Mouse (Mus musculus) heart, postnatal 0 days (tissue): ENCODE measurements around the gene Spry2. TPM values are rescaled to one million over a fixed set of nuclear protein-coding genes. Genes with fewer than 3 reads are reported as not detected.

ENCODE experiments used
- ATAC-seq: fragments of 200-750 bp; cut with Nextera tagmentation; 2 replicates; pipeline ENCODE4 v1.8.0; 2017; ENCODE audit warnings: low read depth, moderate number of reproducible peaks, moderate library complexity; ENCODE audit not compliant: insufficient read depth
- DNase-seq: peaks from one replicate; pipeline ENCODE4 v3.0.0-alpha.2; 2016; ENCODE audit warnings: low spot score
- H3K27ac ChIP-seq: fragments of 300-500 bp; sonication (generic); 2 replicates; pipeline ENCODE4 v1.5.1; 2014; ENCODE audit warnings: low read depth, mild to moderate bottlenecking
- H3K27me3 ChIP-seq: fragments of 300-500 bp; sonication (generic); 2 replicates; pipeline ENCODE4 v1.6.1; 2014; ENCODE audit warnings: low read length, mixed read lengths; ENCODE audit not compliant: control insufficient read depth, insufficient read depth
- H3K36me3 ChIP-seq: fragments of 300-500 bp; sonication (generic); replicated peaks from 2 replicates; pipeline ENCODE4 v1.6.1; 2014; ENCODE audit warnings: low read length, mixed read lengths; ENCODE audit not compliant: control insufficient read depth, insufficient read depth
- H3K4me1 ChIP-seq: fragments of 300-500 bp; sonication (generic); 2 replicates; pipeline ENCODE4 v1.6.1; 2014; ENCODE audit warnings: antibody characterized with exemption; ENCODE audit not compliant: control insufficient read depth, insufficient read depth
- H3K4me2 ChIP-seq: fragments of 300-500 bp; sonication (generic); 2 replicates; pipeline ENCODE4 v1.6.1; 2014; ENCODE audit warnings: low read depth, mild to moderate bottlenecking, low read length, moderate library complexity
- H3K4me3 ChIP-seq: fragments of 300-500 bp; sonication (generic); 2 replicates; pipeline ENCODE4 v1.5.1; 2014; ENCODE audit warnings: low read depth, low read length
- H3K9ac ChIP-seq: fragments of 300-500 bp; sonication (generic); replicated peaks from 2 replicates; pipeline ENCODE4 v1.6.1; 2014; ENCODE audit warnings: low read depth, low read length, mixed read lengths
- H3K9me3 ChIP-seq: fragments of 300-500 bp; sonication (generic); replicated peaks from 2 replicates; pipeline ENCODE4 v1.6.1; 2016; ENCODE audit warnings: low read length; ENCODE audit not compliant: control insufficient read depth
- CTCF ChIP-seq: IDR thresholded peaks from 2 replicates; pipeline ENCODE4 v1.5.1; 2016; ENCODE audit warnings: antibody characterized with exemption, control low read depth, low read depth
- EP300 ChIP-seq: IDR thresholded peaks from 2 replicates; pipeline ENCODE4 v1.6.1; 2016; ENCODE audit warnings: antibody characterized with exemption, low read depth
- WGBS: fragments of 180-500 bp; shearing (Covaris S2); extraction: QIAGEN DNeasy Blood & Tissue Kit; methylation state at CpG from one replicate; pipeline ENCODE4 v1.1.7; 2014; 5-methylcytosine and 5-hydroxymethylcytosine counted together
- polyA plus RNA-seq: library from polyadenylated mRNA; unstranded; fragments of >200 nt; fragmentation: Nextera tagmentation; extraction: Ambion mirVana; gene quantifications from 2 replicates; pipeline ENCODE4 v1.2.1, GENCODE M21; 2015
- total RNA-seq: library from RNA; depleted of rRNA; stranded (reverse); fragments of >200 nt; gene quantifications from 2 replicates; pipeline ENCODE4 v1.2.3, GENCODE M21; 2014; ENCODE audit warnings: low replicate concordance

Gene Spry2
- total and polyA plus RNA-seq, 2 experiments from 2014 or later: 30.3 to 73.9 TPM

DNA sequence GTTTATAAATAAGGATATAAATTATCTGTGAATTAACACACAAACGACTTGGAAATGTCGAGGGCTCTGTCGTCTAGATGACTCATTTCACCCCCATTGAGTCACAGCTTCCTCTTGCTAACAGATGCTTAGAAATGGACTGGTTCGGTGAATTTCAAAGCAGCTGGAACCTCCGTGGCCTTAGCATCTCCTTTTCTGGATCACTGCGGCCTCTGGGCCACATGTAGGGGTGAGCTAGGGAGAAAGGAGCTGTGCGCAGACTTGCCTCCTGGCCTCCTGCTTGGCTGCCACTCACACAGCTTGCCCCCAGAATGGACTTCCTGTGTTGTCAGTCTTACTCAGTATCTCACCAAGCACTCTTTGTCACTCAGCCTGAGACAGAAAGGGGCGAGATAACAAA, 26.3 kb upstream of the Spry2 start:
- H3K4me3 ChIP-seq: no peak overlapping the region
- no peak overlapping the region for H3K4me2 ChIP-seq
- H3K27me3 ChIP-seq: no peaks in the 10 kb centered on the region
- no peaks in the 10 kb centered on the region for H3K9me3 ChIP-seq
- 0 out of 2 replicates have a peak overlapping the region, but pooled peaks have one; percentile 14 for H3K27ac ChIP-seq
- no peaks in the 10 kb centered on the region; the same call in 1 of the 2 replicates for H3K4me1 ChIP-seq
- WGBS: 14% methylated on average over 8 of the region's 8 CpGs
- TF ChIP-seq CTCF: no peak
- no peak for TF ChIP-seq EP300
- no peaks in the 10 kb centered on the region for H3K36me3 ChIP-seq
- DNase-seq: peak; percentile 9
- no peak for ATAC-seq
- no peak overlapping the region for H3K9ac ChIP-seq

DNA sequence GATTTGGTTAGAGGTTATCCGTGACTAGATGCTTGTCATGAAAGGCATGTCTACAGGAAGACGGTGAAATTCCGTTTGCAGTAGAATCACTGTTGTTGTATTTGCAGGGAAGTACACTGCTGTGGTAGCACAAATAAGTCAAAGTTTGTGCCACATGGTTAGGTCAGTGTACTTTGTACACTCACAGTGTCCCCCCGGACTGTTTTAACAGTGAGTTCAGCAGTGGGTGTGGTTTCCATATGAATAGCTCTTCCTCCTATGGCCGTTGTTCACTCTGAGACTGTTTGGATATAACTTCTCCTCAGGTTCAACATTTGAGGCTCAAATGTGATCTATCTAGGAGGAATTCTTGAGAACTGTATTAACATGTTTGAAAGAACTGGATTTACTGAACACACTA, 25.8 kb upstream of the Spry2 start:
- H3K27ac ChIP-seq: peak overlapping the region; percentile 25; the same call in 1 of the 2 replicates
- ATAC-seq: no peak

DNA sequence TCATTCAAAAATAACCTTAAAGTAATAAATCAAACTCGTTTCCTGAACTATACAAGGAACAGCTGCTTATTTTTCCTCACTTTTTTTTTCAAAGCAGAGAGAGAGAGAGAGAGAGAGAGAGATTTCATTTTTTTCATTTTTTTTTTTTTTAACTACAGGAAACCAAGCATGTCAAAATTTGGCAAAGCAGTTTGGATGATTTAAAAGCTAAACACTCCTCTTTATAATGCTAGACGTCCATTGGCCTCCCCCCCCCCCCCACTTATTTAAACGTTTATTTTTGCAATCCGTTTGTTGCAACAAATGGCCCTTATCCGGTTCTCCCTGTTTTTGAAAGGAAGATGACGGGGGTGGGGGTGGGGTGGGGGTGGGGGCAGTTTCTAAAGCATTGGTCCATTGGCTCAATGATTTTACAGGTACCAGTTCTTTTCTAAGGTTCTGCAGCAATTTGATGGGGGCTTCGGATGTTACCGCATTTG, 24.6 kb upstream of the Spry2 start:
- Histone ChIP-seq H3K4me1 (no peaks in the 10 kb centered on the region; the same call in 1 of the 2 replicates), H3K36me3 (no peaks in the 10 kb centered on the region), H3K9ac (no peak overlapping the region), H3K4me2 (peak overlapping the region; percentile 26), H3K27me3 (no peaks in the 10 kb centered on the region), H3K4me3 (peak overlapping the region; percentile 2; the same call in 1 of the 2 replicates), H3K27ac (peak overlapping the region; percentile 33; the same call in 1 of the 2 replicates), H3K9me3 (no peaks in the 10 kb centered on the region)
- 24% methylated on average over 8 of the region's 8 CpGs for WGBS
- DNase-seq (peak; percentile 34), ATAC-seq (no peak)
- TF ChIP-seq EP300 (no peak), CTCF (no peak)

More for the DNA sequence above, 25.8 kb upstream of the Spry2 start:
- Histone ChIP-seq H3K9ac (no peak overlapping the region), H3K4me1 (no peaks in the 10 kb centered on the region; the same call in 1 of the 2 replicates), H3K9me3 (no peaks in the 10 kb centered on the region), H3K36me3 (no peaks in the 10 kb centered on the region), H3K27me3 (no peaks in the 10 kb centered on the region), H3K4me3 (no peak overlapping the region), H3K4me2 (no peak overlapping the region)
- no peak for DNase-seq
- 39% methylated on average over 5 of the region's 5 CpGs for WGBS
- TF ChIP-seq CTCF (no peak), EP300 (no peak)

DNA sequence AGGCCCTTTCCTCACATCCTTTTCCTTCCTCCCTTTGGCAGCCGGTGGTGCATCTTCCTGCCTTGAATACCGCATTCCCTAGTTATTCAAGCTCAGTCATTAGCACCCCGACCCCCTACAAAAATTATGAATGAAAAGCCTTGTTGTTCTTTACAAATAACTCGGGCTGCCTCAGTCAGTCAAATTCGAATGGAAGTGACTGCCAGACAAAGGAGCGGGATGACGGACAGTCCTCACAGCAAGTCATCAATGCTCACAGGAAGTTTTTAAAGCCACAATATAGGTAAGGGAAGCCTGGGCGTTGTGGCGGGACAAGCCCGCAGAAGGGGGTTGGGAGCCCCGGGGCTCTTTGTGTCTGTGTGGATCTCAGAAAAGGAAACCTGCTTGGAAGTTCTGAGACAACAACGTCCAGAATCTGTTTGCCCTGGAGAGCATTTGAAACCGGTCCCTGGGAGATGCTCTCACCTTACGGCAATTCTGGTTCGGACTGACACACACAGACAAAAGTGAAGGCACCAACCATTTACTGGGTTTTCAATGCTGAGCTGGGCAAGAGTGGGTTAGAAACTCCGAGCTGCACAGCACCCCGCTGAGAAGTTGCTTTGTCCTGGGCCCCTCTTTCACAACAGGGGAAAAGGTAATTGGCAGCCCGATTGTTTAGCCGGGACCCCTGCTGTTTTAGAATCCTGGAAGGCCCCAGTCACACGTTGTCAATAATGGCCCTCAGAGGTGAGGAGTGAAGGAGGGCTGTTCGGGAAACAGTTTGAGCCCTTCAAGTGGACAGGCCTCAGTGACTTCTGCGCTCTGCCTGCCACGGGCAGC, 24.0 kb upstream of the Spry2 start:
- Histone ChIP-seq H3K4me2 (peak overlapping the region; percentile 26), H3K4me1 (no peaks in the 10 kb centered on the region; the same call in 1 of the 2 replicates), H3K4me3 (peak overlapping the region; percentile 2; the same call in 1 of the 2 replicates), H3K27me3 (no peaks in the 10 kb centered on the region), H3K27ac (peak overlapping the region; percentile 33), H3K36me3 (no peaks in the 10 kb centered on the region), H3K9ac (no peak overlapping the region; the same call in 1 of the 2 replicates), H3K9me3 (no peaks in the 10 kb centered on the region)
- no peak for TF ChIP-seq CTCF
- TF ChIP-seq EP300: no peak
- no peak for DNase-seq
- no peak for ATAC-seq
- WGBS: 19% methylated on average over 23 of the region's 23 CpGs

DNA sequence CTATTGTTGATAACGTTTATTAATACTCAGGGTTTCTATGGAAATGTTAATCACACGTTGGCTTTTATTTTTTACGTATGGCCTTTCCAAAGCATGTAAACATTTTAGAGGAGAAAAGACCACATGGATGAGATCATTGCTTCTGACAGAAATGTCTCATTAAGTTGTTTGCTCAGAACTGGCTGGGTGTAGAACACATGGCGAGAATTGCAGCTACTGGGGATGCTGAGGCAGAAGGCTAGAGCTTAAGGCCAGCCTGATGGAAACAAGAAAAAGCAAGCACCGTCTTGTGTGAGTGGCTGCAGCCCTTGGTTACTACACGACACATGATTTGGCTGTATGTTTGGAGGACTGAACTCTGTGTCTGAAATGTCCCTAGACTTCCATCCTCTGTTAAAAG, 10.6 kb upstream of the Spry2 start:
- ATAC-seq (no peak), DNase-seq (no peak)
- H3K4me3 ChIP-seq: no peak overlapping the region
- no peaks in the 10 kb centered on the region for H3K36me3 ChIP-seq
- no peaks in the 10 kb centered on the region for H3K9me3 ChIP-seq
- no peak overlapping the region for H3K27ac ChIP-seq
- 77% methylated on average over 6 of the region's 6 CpGs for WGBS
- no peak overlapping the region for H3K4me2 ChIP-seq
- H3K27me3 ChIP-seq: no peaks in the 10 kb centered on the region
- no peaks in the 10 kb centered on the region for H3K4me1 ChIP-seq
- no peak for TF ChIP-seq EP300
- no peak for TF ChIP-seq CTCF
- H3K9ac ChIP-seq: no peak overlapping the region
